Mouse (Mus musculus): Measurements from ENCODE around the gene Ube2h.

DNA sequence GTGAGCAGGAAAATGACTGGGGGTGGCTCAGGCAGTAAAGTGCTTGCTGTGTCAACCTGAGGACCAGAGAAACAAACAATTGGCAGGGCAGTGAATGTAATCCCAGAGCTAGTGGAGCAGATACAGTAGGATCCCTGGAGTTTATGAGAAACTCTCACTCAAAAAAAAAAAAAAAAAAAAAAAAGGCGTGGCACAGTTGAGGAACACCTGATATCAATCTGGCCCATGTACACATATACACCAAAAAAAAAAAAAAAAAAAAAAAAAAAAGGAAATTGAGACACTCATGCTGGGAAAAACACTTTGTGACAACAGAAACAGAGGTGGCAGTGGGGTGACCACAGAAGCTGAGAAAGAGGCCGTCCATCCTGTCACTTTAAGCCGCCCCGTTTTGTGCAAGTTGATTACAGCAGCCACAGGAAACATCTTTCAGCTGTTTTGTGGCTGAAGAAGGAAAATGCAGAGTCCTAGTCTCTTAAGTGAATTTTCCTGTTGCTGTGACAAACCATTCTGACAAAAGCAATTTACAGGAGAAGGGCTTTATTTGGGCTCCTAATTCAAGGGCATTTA lies 21.7 kb upstream of the Ube2h start:
- TF ChIP-seq POLR2AphosphoS2 (IDR thresholded peaks at IDR 0.05; ENCODE audit: insufficient read length, low read depth): no peak
- TF ChIP-seq POLR2A (IDR thresholded peaks at IDR 0.05; ENCODE audit: insufficient read length, low read depth): no peak
- TF ChIP-seq E2F4 (IDR thresholded peaks at IDR 0.05; ENCODE audit: insufficient read depth): no peak
- no peak for TF ChIP-seq REST (IDR thresholded peaks at IDR 0.05; ENCODE audit: insufficient read depth, insufficient read length)
